18 mouse cellular contexts compared by ENCODE assay signal in genomic region chr12:13539171-13539570, GRCm38 (mm10).
DNase-seq lines count a peak whose midpoint lies in the region; ATAC-seq lines count a peak whose summit lies in the region.
"Had no signal": no experiment of that assay in that cellular context is flagged by ENCODE, and none has a peak within 500 bp of the region (broad histone marks: within the 10 kb centered on the region; RNA-seq: fewer than 3 reads in every experiment).

No protein-coding gene starts in this region.

- ATAC-seq in frontal cortex, adult (ENCODE audit: low TSS enrichment) = peak; percentile 41; the same call in 1 of the 2 replicates
- ATAC-seq: activated CD4-positive, CD25-positive, alpha-beta regulatory T cell, adult 4 months; forebrain, embryonic 13.5 days; forebrain, embryonic 16.5 days had no signal

- no peak for DNase-seq in frontal cortex, postnatal 25 days (ENCODE audit: low spot score in 2 of 2)
- peak; percentile 25 for DNase-seq in layer of hippocampus, adult 11-12 months (ENCODE audit: low spot score)
- DNase-seq in layer of hippocampus, postnatal 25 days (ENCODE audit: extremely low spot score in 1 of 2, low spot score in 1 of 2) = no peak
- DNase-seq in brain, adult 2 months (ENCODE audit: low read depth, low spot score) = peak; percentile 40
- peak; percentile 37 for DNase-seq in layer of hippocampus, adult 9-11 months
- no peak for DNase-seq in cerebellum, postnatal 10 days
- DNase-seq: adrenal gland, adult 8-10 months; adrenal gland, postnatal 25 days; cerebellum, adult 11 months; cerebellum, adult 2 months; cerebellum, adult 9-11 months; gastrocnemius, postnatal 25 days; heart, adult 2 months; heart, postnatal 14 days had no signal

Comparison
In these comparisons a context has a peak if more than half of its experiments do, and no peak if none do; other contexts are left out.
1. DNase-seq: peak in layer of hippocampus, adult 11-12 months (single experiment), brain, adult 2 months (single experiment) and layer of hippocampus, adult 9-11 months (single experiment); none in frontal cortex, postnatal 25 days (0 of 2), layer of hippocampus, postnatal 25 days (0 of 2) and cerebellum, postnatal 10 days (0 of 2).